Mouse (Mus musculus) liver, embryonic 14.5 days (tissue): ENCODE results near the gene Sp100. TPM values are rescaled to one million over a fixed set of nuclear protein-coding genes. Genes with fewer than 3 reads are reported as not detected.

Experiments used
- ATAC-seq: fragments of 200-750 bp; cut with Nextera tagmentation; 2 replicates; pipeline ENCODE4 v1.8.0; 2017; ENCODE audit warnings: moderate number of reproducible peaks, mild to moderate bottlenecking, moderate library complexity; ENCODE audit not compliant: insufficient read depth
- DNase-seq, 3 experiments: peaks; one replicate each; pipeline ENCODE4 v3.0.0-alpha.2; 2012 to 2013; ENCODE audit warnings: low read depth in 3 of 3, low spot score in 3 of 3
- H3K27ac ChIP-seq: fragments of 300-500 bp; sonication (generic); 2 replicates; pipeline ENCODE4 v1.5.1; 2014; ENCODE audit warnings: moderate library complexity, mild to moderate bottlenecking, control low read depth, inconsistent platforms
- H3K27me3 ChIP-seq: fragments of 300-500 bp; sonication (generic); 2 replicates; pipeline ENCODE4 v1.6.1; 2014; ENCODE audit warnings: mild to moderate bottlenecking, low read length, moderate library complexity; ENCODE audit not compliant: control insufficient read depth, insufficient read depth
- H3K36me3 ChIP-seq: fragments of 300-500 bp; sonication (generic); replicated peaks from 2 replicates; pipeline ENCODE4 v1.6.1; 2014; ENCODE audit warnings: low read depth; ENCODE audit not compliant: control insufficient read depth, insufficient read depth
- H3K4me1 ChIP-seq, 2 experiments: fragments of 200-500 bp in 1 of 2; fragments of 300-500 bp in 1 of 2; sonication (generic) in 1 of 2; replicated peaks; 2 replicates each; pipeline ENCODE4 v1.6.1; 2012 to 2014; ENCODE audit warnings: antibody characterized with exemption in 1 of 2, inconsistent platforms in 1 of 2, low read length in 1 of 2; ENCODE audit not compliant: control insufficient read depth in 2 of 2, insufficient read depth in 2 of 2
- H3K4me2 ChIP-seq: fragments of 300-500 bp; sonication (generic); 2 replicates; pipeline ENCODE4 v1.6.1; 2014; ENCODE audit warnings: low read depth, mild to moderate bottlenecking, control low read depth, moderate library complexity
- H3K4me3 ChIP-seq, 2 experiments: fragments of 200-500 bp in 1 of 2; fragments of 300-500 bp in 1 of 2; sonication (generic) in 1 of 2; 2 replicates each; pipeline ENCODE4 v1.5.1; 2012 to 2014; ENCODE audit warnings: low read depth in 2 of 2, low read length in 2 of 2, mild to moderate bottlenecking in 2 of 2, control low read depth in 1 of 2, inconsistent platforms in 1 of 2, moderate library complexity in 1 of 2; ENCODE audit not compliant: insufficient read depth in 1 of 2
- H3K9ac ChIP-seq: fragments of 300-500 bp; sonication (generic); replicated peaks from 2 replicates; pipeline ENCODE4 v1.6.1; 2014; ENCODE audit warnings: mild to moderate bottlenecking, control low read depth, moderate library complexity
- H3K9me3 ChIP-seq: fragments of 300-500 bp; sonication (generic); 2 replicates; pipeline ENCODE4 v1.6.1; 2016; ENCODE audit warnings: low read length, mixed read lengths; ENCODE audit not compliant: control insufficient read depth
- CTCF ChIP-seq: IDR thresholded peaks from 2 replicates; pipeline ENCODE4 v1.5.1; 2016; ENCODE audit warnings: antibody characterized with exemption, low read depth, control low read depth
- EP300 ChIP-seq: IDR thresholded peaks from 2 replicates; pipeline ENCODE4 v1.6.1; 2016; ENCODE audit warnings: antibody characterized with exemption, low read depth
- WGBS: fragments of 180-500 bp; shearing (Covaris S2); extraction: QIAGEN DNeasy Blood & Tissue Kit; methylation state at CpG from one replicate; pipeline ENCODE4 v1.1.7; 2014; ENCODE audit not compliant: insufficient replicate concordance; 5-methylcytosine and 5-hydroxymethylcytosine counted together
- polyA plus RNA-seq, 2 experiments: library from polyadenylated mRNA; depleted of rRNA in 1 of 2; stranded (reverse) in 1 of 2; unstranded in 1 of 2; fragments of >200 nt; fragmentation: Nextera tagmentation in 1 of 2; extraction: Ambion mirVana in 1 of 2; gene quantifications; 2 replicates each; pipeline versions ENCODE4 v1.2.1 to v1.2.3; 2012 to 2014

Gene Sp100
- polyA plus RNA-seq, 2 experiments: 2.0 to 3.2 TPM

GRCm38 (mm10) chr1:85703245-85704186, 53.7 kb downstream of the Sp100 start:
- Histone ChIP-seq H3K9ac (no peak overlapping the region), H3K36me3 (no peaks in the 10 kb centered on the region), H3K4me1 (peaks cover 0 to 8% of the 10 kb centered on the region in 2 experiments; a peak in 3 of 4 replicates), H3K27me3 (no peaks in the 10 kb centered on the region), H3K4me3 (peak overlapping the region; percentile 0 to 48; a peak in 3 of 4 replicates), H3K9me3 (no peaks in the 10 kb centered on the region), H3K27ac (peak overlapping the region; percentile 24), H3K4me2 (peak overlapping the region; percentile 48)
- DNase-seq: peak; percentile 81 to 83 (median 81)
- TF ChIP-seq CTCF: no peak
- no peak for TF ChIP-seq EP300
- 9% methylated on average over 22 of the region's 22 CpGs for WGBS
- ATAC-seq: peak; percentile 98

GRCm38 (mm10) chr1:85705552-85705951, 55.8 kb downstream of the Sp100 start:
- H3K27ac ChIP-seq: no peak overlapping the region
- ATAC-seq (no peak), DNase-seq (no peak)
- H3K4me1 ChIP-seq: peaks cover 0 to 8% of the 10 kb centered on the region in 2 experiments; a peak in 3 of 4 replicates
- no peak overlapping the region for H3K4me2 ChIP-seq
- 88% methylated on average over 1 of the region's 1 CpGs for WGBS
- H3K36me3 ChIP-seq: no peaks in the 10 kb centered on the region
- H3K27me3 ChIP-seq: no peaks in the 10 kb centered on the region
- no peaks in the 10 kb centered on the region for H3K9me3 ChIP-seq
- H3K4me3 ChIP-seq: no peak overlapping the region
- no peak overlapping the region for H3K9ac ChIP-seq
- TF ChIP-seq CTCF (no peak), EP300 (no peak)

GRCm38 (mm10) chr1:85706754-85707153, 57.0 kb downstream of the Sp100 start:
- no peak overlapping the region for H3K27ac ChIP-seq
- WGBS: 70% methylated on average over 2 of the region's 2 CpGs
- H3K4me2 ChIP-seq: no peak overlapping the region
- DNase-seq (no peak), ATAC-seq (no peak)
- H3K4me1 ChIP-seq: peaks cover 0 to 8% of the 10 kb centered on the region in 2 experiments; a peak in 3 of 4 replicates
- no peaks in the 10 kb centered on the region for H3K27me3 ChIP-seq
- H3K36me3 ChIP-seq: no peaks in the 10 kb centered on the region
- TF ChIP-seq EP300 (no peak), CTCF (no peak)
- H3K9ac ChIP-seq: no peak overlapping the region
- H3K9me3 ChIP-seq: no peaks in the 10 kb centered on the region
- H3K4me3 ChIP-seq: no peak overlapping the region

GRCm38 (mm10) chr1:85714501-85714900, 64.7 kb downstream of the Sp100 start:
- DNase-seq: no peak
- no peaks in the 10 kb centered on the region for H3K4me1 ChIP-seq
- no peak overlapping the region for H3K27ac ChIP-seq
- H3K36me3 ChIP-seq: no peaks in the 10 kb centered on the region
- no peaks in the 10 kb centered on the region for H3K9me3 ChIP-seq
- H3K27me3 ChIP-seq: no peaks in the 10 kb centered on the region
- no peak overlapping the region for H3K9ac ChIP-seq
- no peak for TF ChIP-seq EP300
- TF ChIP-seq CTCF: no peak
- H3K4me3 ChIP-seq: no peak overlapping the region
- ATAC-seq: no peak
- no peak overlapping the region for H3K4me2 ChIP-seq

GRCm38 (mm10) chr1:85716447-85717027, 66.7 kb downstream of the Sp100 start:
- H3K27me3 ChIP-seq: no peaks in the 10 kb centered on the region
- DNase-seq: no peak
- no peaks in the 10 kb centered on the region for H3K4me1 ChIP-seq
- no peak overlapping the region for H3K27ac ChIP-seq
- WGBS: 66% methylated on average over 7 of the region's 7 CpGs
- H3K9me3 ChIP-seq: no peaks in the 10 kb centered on the region
- no peak overlapping the region for H3K9ac ChIP-seq
- no peak overlapping the region for H3K4me2 ChIP-seq
- H3K4me3 ChIP-seq: no peak overlapping the region
- H3K36me3 ChIP-seq: no peaks in the 10 kb centered on the region
- no peak for TF ChIP-seq CTCF
- no peak for TF ChIP-seq EP300
- ATAC-seq: no peak
